Mouse (Mus musculus) CH12.LX (cell line): ENCODE data around the gene Pou5f2. TPM values are rescaled to one million over a fixed set of nuclear protein-coding genes. Genes with fewer than 3 reads are reported as not detected.

Experiments used
- DNase-seq: peaks from one replicate; pipeline ENCODE4 v3.0.0-alpha.2; 2013; ENCODE audit errors: extremely low read depth
- H3K27ac ChIP-seq: 2 replicates; pipeline ENCODE4 v1.5.1; 2012; ENCODE audit warnings: low read depth, mild to moderate bottlenecking, control low read depth, moderate library complexity; ENCODE audit not compliant: insufficient read depth
- H3K27me3 ChIP-seq: replicated peaks from 2 replicates; pipeline ENCODE3; 2012; ENCODE audit warnings: inconsistent platforms
- H3K36me3 ChIP-seq, 2 experiments: replicated peaks in 1 of 2; 2 replicates each; pipeline versions ENCODE3 to v1.6.1; 2012; ENCODE audit warnings: inconsistent platforms in 1 of 2, low read length in 1 of 2, mild to moderate bottlenecking in 1 of 2, mixed read lengths in 1 of 2, moderate library complexity in 1 of 2; ENCODE audit not compliant: control insufficient read depth in 1 of 2, insufficient read depth in 1 of 2
- H3K4me1 ChIP-seq, 2 experiments: 2 replicates each; pipeline ENCODE4 v1.6.1; 2012; ENCODE audit warnings: inconsistent platforms in 1 of 2, moderate library complexity in 1 of 2; ENCODE audit not compliant: insufficient read depth in 2 of 2, control insufficient read depth in 1 of 2
- H3K4me2 ChIP-seq: 2 replicates; pipeline ENCODE4 v1.6.1; 2012; ENCODE audit warnings: low read depth, mild to moderate bottlenecking, control low read depth; ENCODE audit not compliant: poor library complexity, insufficient read depth, severe bottlenecking
- H3K4me3 ChIP-seq, 3 experiments: fragments of 150-350 bp in 1 of 3; sonication (generic) in 1 of 3; replicated peaks in 1 of 3; 2 replicates each; pipeline versions ENCODE3 to v1.5.1; 2011 to 2012; ENCODE audit warnings: low read depth in 2 of 3, low read length in 2 of 3, mild to moderate bottlenecking in 2 of 3, moderate library complexity in 2 of 3, control low read depth in 1 of 3, improper control_type of control experiment in 1 of 3, inconsistent platforms in 1 of 3, mixed read lengths in 1 of 3; ENCODE audit not compliant: poor library complexity in 1 of 3
- H3K79me2 ChIP-seq: replicated peaks from 2 replicates; pipeline ENCODE4 v1.6.1; 2012; ENCODE audit warnings: mild to moderate bottlenecking, moderate library complexity; ENCODE audit not compliant: control insufficient read depth, poor library complexity, insufficient read depth, severe bottlenecking; ENCODE audit errors: extremely low read depth
- H3K9ac ChIP-seq: 2 replicates; pipeline ENCODE4 v1.6.1; 2012; ENCODE audit warnings: low read depth, mild to moderate bottlenecking, control low read depth, moderate library complexity; ENCODE audit not compliant: insufficient read depth
- H3K9me3 ChIP-seq: replicated peaks from 2 replicates; pipeline ENCODE3; 2012; ENCODE audit warnings: low read length, inconsistent platforms, mixed read lengths
- BHLHE40 ChIP-seq: IDR thresholded peaks from 2 replicates; pipeline ENCODE4 v1.6.1; 2011; ENCODE audit warnings: mild to moderate bottlenecking, low read depth, low read length, improper control_type of control experiment
- CHD1 ChIP-seq: IDR thresholded peaks from 2 replicates; pipeline ENCODE4 v1.6.1; 2012; ENCODE audit warnings: low read depth, low read length, improper control_type of control experiment, inconsistent platforms
- CTCF ChIP-seq, 2 experiments: IDR thresholded peaks in 1 of 2; conservative IDR thresholded peaks in 1 of 2; 2 replicates each; pipeline ENCODE4 v1.5.1; 2011 to 2012; ENCODE audit warnings: low read depth in 2 of 2, low read length in 2 of 2, improper control_type of control experiment in 1 of 2, inconsistent platforms in 1 of 2, mild to moderate bottlenecking in 1 of 2, moderate library complexity in 1 of 2
- EP300 ChIP-seq: IDR thresholded peaks from 2 replicates; pipeline ENCODE4 v1.6.1; 2011; ENCODE audit warnings: low read length, improper control_type of control experiment
- GABPA ChIP-seq: IDR thresholded peaks from 2 replicates; pipeline ENCODE4 v1.6.1; 2012; ENCODE audit warnings: low read depth, low read length, improper control_type of control experiment, inconsistent platforms; ENCODE audit not compliant: insufficient replicate concordance
- HCFC1 ChIP-seq: IDR thresholded peaks from 2 replicates; pipeline ENCODE4 v1.6.1; 2012; ENCODE audit warnings: low read depth, mild to moderate bottlenecking, inconsistent platforms, low read length, improper control_type of control experiment
- IRF4 ChIP-seq: IDR thresholded peaks from 2 replicates; pipeline ENCODE4 v1.6.1; 2014; ENCODE audit warnings: low read depth, mild to moderate bottlenecking, inconsistent platforms, low read length, improper control_type of control experiment
- JUN ChIP-seq: IDR thresholded peaks from 2 replicates; pipeline ENCODE4 v1.6.1; 2011; ENCODE audit warnings: low read depth, mild to moderate bottlenecking, low read length, improper control_type of control experiment, moderate library complexity; ENCODE audit not compliant: insufficient read depth
- JUND ChIP-seq: conservative IDR thresholded peaks from 2 replicates; pipeline ENCODE4 v1.6.1; 2011; ENCODE audit warnings: low read depth, low read length, improper control_type of control experiment
- KAT2A ChIP-seq: IDR thresholded peaks from 2 replicates; pipeline ENCODE4 v1.6.1; 2012; ENCODE audit warnings: low read length, improper control_type of control experiment, inconsistent platforms; ENCODE audit not compliant: insufficient replicate concordance
- MAX ChIP-seq: IDR thresholded peaks from 2 replicates; pipeline ENCODE4 v1.6.1; 2011; ENCODE audit warnings: low read length, improper control_type of control experiment
- MEF2A ChIP-seq: IDR thresholded peaks from 2 replicates; pipeline ENCODE4 v1.6.1; 2014; ENCODE audit warnings: low read depth, mild to moderate bottlenecking, inconsistent platforms, low read length, improper control_type of control experiment, borderline replicate concordance
- MXI1 ChIP-seq: IDR thresholded peaks from 2 replicates; pipeline ENCODE4 v1.6.1; 2011; ENCODE audit warnings: mild to moderate bottlenecking, low read depth, low read length, improper control_type of control experiment
- MYC ChIP-seq: IDR thresholded peaks from 2 replicates; pipeline ENCODE4 v1.6.1; 2011; ENCODE audit warnings: low read depth, mild to moderate bottlenecking, improper control_type of control experiment, low read length
- NELFE ChIP-seq: IDR thresholded peaks from 2 replicates; pipeline ENCODE4 v1.6.1; 2011; ENCODE audit warnings: low read depth, low read length, improper control_type of control experiment
- PAX5 ChIP-seq: IDR thresholded peaks from 2 replicates; pipeline ENCODE4 v1.6.1; 2012; ENCODE audit warnings: low read length, inconsistent platforms, mixed read lengths
- POLR2A ChIP-seq: IDR thresholded peaks from 2 replicates; pipeline ENCODE4 v1.6.1; 2011; ENCODE audit warnings: low read depth, mild to moderate bottlenecking, improper control_type of control experiment, low read length
- RAD21 ChIP-seq: IDR thresholded peaks from 2 replicates; pipeline ENCODE4 v1.6.1; 2011; ENCODE audit warnings: low read depth, mild to moderate bottlenecking, low read length, improper control_type of control experiment, moderate library complexity
- RCOR1 ChIP-seq: conservative IDR thresholded peaks from 2 replicates; pipeline ENCODE4 v1.6.1; 2012; ENCODE audit warnings: low read depth, mild to moderate bottlenecking, inconsistent platforms, low read length, improper control_type of control experiment
- SIN3A ChIP-seq: IDR thresholded peaks from 2 replicates; pipeline ENCODE4 v1.6.1; 2012; ENCODE audit warnings: low read length, improper control_type of control experiment, inconsistent platforms
- SMC3 ChIP-seq: IDR thresholded peaks from 2 replicates; pipeline ENCODE4 v1.6.1; 2011; ENCODE audit warnings: low read depth, low read length, improper control_type of control experiment
- TBP ChIP-seq: conservative IDR thresholded peaks from 2 replicates; pipeline ENCODE4 v1.6.1; 2011; ENCODE audit warnings: low read depth, low read length, improper control_type of control experiment
- USF2 ChIP-seq: conservative IDR thresholded peaks from 2 replicates; pipeline ENCODE4 v1.6.1; 2011; ENCODE audit warnings: low read depth, low read length, improper control_type of control experiment
- ZC3H11A ChIP-seq: IDR thresholded peaks from 2 replicates; pipeline ENCODE4 v1.6.1; 2012; ENCODE audit warnings: low read depth, mild to moderate bottlenecking, inconsistent platforms, low read length, improper control_type of control experiment
- ZKSCAN1 ChIP-seq: IDR thresholded peaks from 2 replicates; pipeline ENCODE4 v1.6.1; 2012; ENCODE audit warnings: low read depth, inconsistent platforms, low read length, improper control_type of control experiment, borderline replicate concordance
- ZMIZ1 ChIP-seq: IDR thresholded peaks from 2 replicates; pipeline ENCODE4 v1.6.1; 2012; ENCODE audit warnings: low read depth, mild to moderate bottlenecking, inconsistent platforms, low read length, improper control_type of control experiment
- ZNF384 ChIP-seq: IDR thresholded peaks from 2 replicates; pipeline ENCODE4 v1.6.1; 2012; ENCODE audit warnings: low read depth, low read length, improper control_type of control experiment, inconsistent platforms
- dilution Hi-C: fragments of 300-500 bp; cut with MboI; formaldehyde crosslinking; loops from 2 replicates; pipeline ENCODE4 v1.14.3; 2020; ENCODE audit warnings: low sequenced_read_pairs; ENCODE audit not compliant: extremely low pct_unique_long_range_greater_than_20kb, extremely low pct_ligation_motif_present
- in situ Hi-C: fragments of 300-500 bp; cut with MboI; formaldehyde crosslinking; loops from 3 replicates; pipeline ENCODE4 v1.14.3; 2019; ENCODE audit warnings: low sequenced_read_pairs, low pct_ligation_motif_present, low pct_unique_long_range_greater_than_20kb, mixed read lengths
- polyA plus RNA-seq: library from polyadenylated mRNA; unstranded; fragments of >175 nt; gene quantifications from 2 replicates; pipeline ENCODE4 v1.2.1, GENCODE M21; 2012; ENCODE audit warnings: low read depth; ENCODE audit not compliant: insufficient read length
- total RNA-seq, 2 experiments: library from RNA; depleted of rRNA; stranded (reverse); fragments of 300-350 nt in 1 of 2; fragments of >200 nt in 1 of 2; gene quantifications; 2 replicates each; pipeline ENCODE4 v1.2.3; 2012 to 2014

Gene Pou5f2
- total and polyA plus RNA-seq, 3 experiments, result 0.25 TPM; not detected in 2

- Histone ChIP-seq H3K9ac (no peak overlapping the region), H3K9me3 (no peaks in the 10 kb centered on the region), H3K4me3 (no peak overlapping the region), H3K27me3 (no peaks in the 10 kb centered on the region), H3K79me2 (no peaks in the 10 kb centered on the region), H3K4me1 (no peaks in the 10 kb centered on the region), H3K36me3 (no peaks in the 10 kb centered on the region), H3K27ac (no peak overlapping the region), H3K4me2 (no peak overlapping the region)
- in situ Hi-C loops (loop anchor here (25.0 kb wide), 1 partner anchor 196 kb away; the partner anchor contains the start of gene Nr2f1), dilution Hi-C loops (no loop called here)
- DNase-seq, result no peak
- TF ChIP-seq ZC3H11A, result no peak
- TF ChIP-seq BHLHE40, result no peak
- TF ChIP-seq SMC3, result no peak
- TF ChIP-seq RAD21, result no peak
- TF ChIP-seq JUND, result no peak
- no peak for TF ChIP-seq MXI1
- TF ChIP-seq POLR2A, result no peak
- no peak for TF ChIP-seq EP300
- no peak for TF ChIP-seq MAX
- no peak for TF ChIP-seq NELFE
- no peak for TF ChIP-seq ZNF384
- no peak for TF ChIP-seq PAX5
- TF ChIP-seq KAT2A, result no peak
- TF ChIP-seq ZMIZ1, result no peak
- TF ChIP-seq JUN, result no peak
- TF ChIP-seq MEF2A, result no peak
- no peak for TF ChIP-seq CTCF (conservative IDR thresholded peaks at IDR 0.05 in 1 of 2, IDR thresholded peaks at IDR 0.05 in 1 of 2; ENCODE audit: low read depth in 2 of 2, low read length in 2 of 2)
- TF ChIP-seq GABPA, result no peak
These were observed 33.4 kb upstream of the Pou5f2 start for GRCm38 (mm10) chr13:77991189-77991886.

- TF ChIP-seq IRF4 (no peak), NELFE (no peak), CTCF (conservative IDR thresholded peaks at IDR 0.05 in 1 of 2, IDR thresholded peaks at IDR 0.05 in 1 of 2; ENCODE audit: low read depth in 2 of 2, low read length in 2 of 2) (no peak), HCFC1 (no peak), RCOR1 (no peak), CHD1 (no peak), MYC (no peak), MEF2A (no peak), USF2 (no peak), RAD21 (no peak), TBP (no peak), ZKSCAN1 (no peak), GABPA (no peak), SIN3A (no peak), BHLHE40 (no peak), JUND (no peak)
- in situ Hi-C loops (no loop called here), dilution Hi-C loops (no loop called here)
- Histone ChIP-seq H3K27ac (no peak overlapping the region), H3K9me3 (no peaks in the 10 kb centered on the region), H3K4me1 (no peaks in the 10 kb centered on the region), H3K9ac (no peak overlapping the region), H3K79me2 (no peaks in the 10 kb centered on the region), H3K36me3 (peaks cover 0 to 15% of the 10 kb centered on the region in 2 experiments), H3K4me2 (no peak overlapping the region), H3K27me3 (no peaks in the 10 kb centered on the region), H3K4me3 (no peak overlapping the region)
- no peak for DNase-seq
These were observed 20.1 kb upstream of the Pou5f2 start for GRCm38 (mm10) chr13:78004649-78005048.
